Mouse (Mus musculus): ENCODE measurements around the gene Gucy2c.

DNA sequence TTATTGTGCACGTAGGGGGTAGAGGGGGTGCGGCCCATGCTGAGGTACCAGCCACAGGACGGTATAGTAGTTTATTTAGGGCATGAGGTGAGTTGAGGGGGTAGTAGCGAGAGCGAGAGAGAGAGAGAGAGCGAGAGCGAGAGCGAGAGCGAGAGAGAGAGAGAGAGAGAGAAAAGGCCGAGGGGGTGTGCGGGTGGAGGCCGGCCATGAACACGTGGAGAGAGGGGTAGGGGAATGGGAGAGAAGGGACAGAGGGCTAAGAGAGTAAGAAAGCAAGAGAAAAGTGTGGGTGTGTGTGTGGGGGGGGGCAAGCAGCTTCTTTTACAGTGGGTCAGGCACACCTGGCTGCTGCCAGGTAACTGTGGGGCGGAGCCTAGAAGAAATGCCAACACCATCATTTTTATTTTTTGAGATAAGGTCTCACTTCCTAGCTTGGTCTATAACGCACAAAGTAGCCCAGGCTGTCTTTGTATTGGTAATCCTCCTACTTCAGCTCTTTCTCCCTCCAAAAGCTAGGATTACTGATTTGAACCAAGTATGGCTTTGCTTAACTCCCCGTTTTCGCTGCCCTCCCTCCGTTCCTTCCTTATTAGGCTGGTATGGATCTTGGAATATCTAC lies 25.9 kb upstream of the Gucy2c start:
- TF ChIP-seq CTCF (IDR thresholded peaks at IDR 0.05; ENCODE audit: borderline replicate concordance, control insufficient read depth, extremely low read depth, insufficient read depth, low read length, poor library complexity): no peak
- TF ChIP-seq POLR2A (IDR thresholded peaks at IDR 0.05; ENCODE audit: control insufficient read depth, extremely low read depth, insufficient read depth, low read length, poor library complexity): no peak
